8 mouse cellular contexts compared by ENCODE assay signal in genomic region chr9:70207151-70207831, GRCm38 (mm10). TPM values are rescaled to one million over a fixed set of nuclear protein-coding genes. Genes with fewer than 3 reads are reported as not detected.
DNase-seq lines count a peak whose midpoint lies in the region; ATAC-seq lines count a peak whose summit lies in the region.

Gene Myo1e (plus strand): TSS chr9:70207350.

- ATAC-seq in midbrain, embryonic 11.5 days (ENCODE audit: low FRiP score): peak; percentile 95

- intact Hi-C loops in left cerebral cortex, postnatal 4 days (cut with DNase I): loop anchor here (10.0 kb wide), 2 partner anchors 92 to 178 kb away; no protein-coding TSS in a partner anchor

- H3K4me1 ChIP-seq in embryonic facial prominence, embryonic 10.5 days: peaks cover 33% of the 10 kb centered on the region
- H3K4me1 ChIP-seq in midbrain, embryonic 11.5 days (ENCODE audit: control insufficient read depth, insufficient read depth, low read length): 0 out of 2 replicates have a peak, but pooled peaks cover 10% of the 10 kb centered on the region

- no peaks in the 10 kb centered on the region for H3K36me3 ChIP-seq in embryonic facial prominence, embryonic 10.5 days (replicated peaks)
- no peaks in the 10 kb centered on the region for H3K36me3 ChIP-seq in midbrain, embryonic 11.5 days (ENCODE audit: control insufficient read depth, insufficient read depth, low read length)

- peak within 1 kb of the TSS; percentile 89 for H3K4me3 ChIP-seq in embryonic facial prominence, embryonic 10.5 days
- peak within 1 kb of the TSS; percentile 67 for H3K4me3 ChIP-seq in midbrain, embryonic 11.5 days (ENCODE audit: low read depth, low read length)

- peak within 1 kb of the TSS; percentile 88 for H3K27ac ChIP-seq in embryonic facial prominence, embryonic 10.5 days (replicated peaks)
- no peak within 1 kb of the TSS for H3K27ac ChIP-seq in midbrain, embryonic 11.5 days (ENCODE audit: low read depth, low read length)

- H3K9ac ChIP-seq in midbrain, embryonic 11.5 days (ENCODE audit: low read length): peak within 1 kb of the TSS; percentile 67

- H3K4me2 ChIP-seq in midbrain, embryonic 11.5 days: peak within 1 kb of the TSS; percentile 100

- under 1% methylated on average over 43 of the region's 43 CpGs for WGBS in embryonic facial prominence, embryonic 10.5 days
- under 1% methylated on average over 43 of the region's 43 CpGs for WGBS in midbrain, embryonic 11.5 days

- H3K9me3 ChIP-seq in embryonic facial prominence, embryonic 10.5 days: no peaks in the 10 kb centered on the region
- H3K9me3 ChIP-seq in midbrain, embryonic 11.5 days (ENCODE audit: control insufficient read depth, low read length): no peaks in the 10 kb centered on the region

- peak; percentile 92 for DNase-seq in adrenal gland, postnatal 14 days
- DNase-seq in embryonic facial prominence, embryonic 10.5 days (ENCODE audit: low spot score): peak; percentile 90
- DNase-seq in heart, adult 11 months: peak; percentile 100
- DNase-seq in kidney, adult 11 months: peak; percentile 97
- DNase-seq in left cerebral cortex, postnatal 4 days: peak; percentile 84
- peak; percentile 98 for DNase-seq in midbrain, embryonic 11.5 days (ENCODE audit: low spot score, missing footprints)
- peak; percentile 71 for DNase-seq in right cerebral cortex, postnatal 4 days
- peak; percentile 92 for DNase-seq in yolk sac, embryonic 10.5 days (ENCODE audit: low spot score)

- H3K27me3 ChIP-seq in embryonic facial prominence, embryonic 10.5 days (replicated peaks; ENCODE audit: low read depth, poor library complexity, severe bottlenecking): peaks cover 16% of the 10 kb centered on the region
- H3K27me3 ChIP-seq in midbrain, embryonic 11.5 days (ENCODE audit: control insufficient read depth, insufficient read depth, low read length): no peaks in the 10 kb centered on the region

RNA-seq across cellular contexts. Expression of gene Myo1e, which starts in this region (rescaled TPM):
- 21.3 and 22.5 TPM in 2 replicates for total RNA-seq in adrenal gland, postnatal 14 days (2021)
- polyA plus RNA-seq in embryonic facial prominence, embryonic 10.5 days (2016; fragmentation: Nextera tagmentation; extraction: Ambion mirVana): 16.9 and 17.6 TPM in 2 replicates
- 1 to 10 TPM; 5.2 to 6.1 TPM for total RNA-seq in left cerebral cortex, postnatal 4 days (2021)
- 9.5 and 9.7 TPM in 2 replicates for polyA plus RNA-seq in midbrain, embryonic 11.5 days (2014; fragmentation: Nextera tagmentation; extraction: Ambion mirVana)
